Mouse (Mus musculus) C2C12 (cell line): Measurements from ENCODE around the gene Iqck. TPM values are rescaled to one million over a fixed set of nuclear protein-coding genes. Genes with fewer than 3 reads are reported as not detected.

Experiments used
- H3K27me3 ChIP-seq: one replicate; pipeline ENCODE4 v1.6.1; 2011; ENCODE audit not compliant: control insufficient read depth, insufficient read depth, insufficient read length
- H3K36me3 ChIP-seq: one replicate; pipeline ENCODE4 v1.6.1; 2011; ENCODE audit not compliant: control insufficient read depth, insufficient read depth
- H3K4me3 ChIP-seq: one replicate; pipeline ENCODE4 v1.5.1; 2011; ENCODE audit warnings: mild to moderate bottlenecking, control low read depth; ENCODE audit not compliant: poor library complexity, insufficient read depth, severe bottlenecking
- H3K79me2 ChIP-seq: one replicate; pipeline ENCODE4 v1.6.1; 2011; ENCODE audit not compliant: control insufficient read depth, insufficient read depth
- H3K79me3 ChIP-seq: one replicate; pipeline ENCODE4 v1.6.1; 2011; ENCODE audit warnings: low read depth, control low read depth
- H3ac ChIP-seq: one replicate; pipeline ENCODE3; 2011; ENCODE audit warnings: low read depth; ENCODE audit not compliant: control insufficient read depth, insufficient read length
- CEBPB ChIP-seq: IDR thresholded peaks from one replicate; pipeline ENCODE4 v1.6.1; 2011; ENCODE audit warnings: low read depth, mild to moderate bottlenecking, control low read depth, moderate library complexity
- CTCF ChIP-seq: IDR thresholded peaks from one replicate; pipeline ENCODE4 v1.5.1; 2011; ENCODE audit not compliant: control insufficient read depth, insufficient read depth, insufficient read length
- FOSL1 ChIP-seq: IDR thresholded peaks from one replicate; pipeline ENCODE4 v1.8.0; 2011; ENCODE audit warnings: mild to moderate bottlenecking, low read length; ENCODE audit not compliant: poor library complexity, insufficient read depth, severe bottlenecking
- MAX ChIP-seq: IDR thresholded peaks from one replicate; pipeline ENCODE4 v1.6.1; 2011; ENCODE audit warnings: mild to moderate bottlenecking, control low read depth
- MYOD1 ChIP-seq: IDR thresholded peaks from one replicate; pipeline ENCODE4 v1.6.1; 2011; ENCODE audit warnings: low read depth; ENCODE audit not compliant: control insufficient read depth, insufficient read length
- MYOG ChIP-seq: IDR thresholded peaks from one replicate; pipeline ENCODE4 v1.6.1; 2011; ENCODE audit not compliant: control insufficient read depth, insufficient read length; ENCODE audit errors: extremely low read depth
- USF1 ChIP-seq: IDR thresholded peaks from one replicate; pipeline ENCODE4 v1.6.1; 2011; ENCODE audit warnings: low read depth, mild to moderate bottlenecking, control low read depth, moderate library complexity
- polyA plus RNA-seq: library from polyadenylated mRNA; unstranded; fragments of >200 nt; fragmentation: generic; extraction: Trizol; gene quantifications from one replicate; pipeline ENCODE4 v1.2.1, GENCODE M21; 2012; ENCODE audit warnings: missing spikeins

Iqck gene
- polyA plus RNA-seq, 1 experiment = 0.53 TPM

DNA sequence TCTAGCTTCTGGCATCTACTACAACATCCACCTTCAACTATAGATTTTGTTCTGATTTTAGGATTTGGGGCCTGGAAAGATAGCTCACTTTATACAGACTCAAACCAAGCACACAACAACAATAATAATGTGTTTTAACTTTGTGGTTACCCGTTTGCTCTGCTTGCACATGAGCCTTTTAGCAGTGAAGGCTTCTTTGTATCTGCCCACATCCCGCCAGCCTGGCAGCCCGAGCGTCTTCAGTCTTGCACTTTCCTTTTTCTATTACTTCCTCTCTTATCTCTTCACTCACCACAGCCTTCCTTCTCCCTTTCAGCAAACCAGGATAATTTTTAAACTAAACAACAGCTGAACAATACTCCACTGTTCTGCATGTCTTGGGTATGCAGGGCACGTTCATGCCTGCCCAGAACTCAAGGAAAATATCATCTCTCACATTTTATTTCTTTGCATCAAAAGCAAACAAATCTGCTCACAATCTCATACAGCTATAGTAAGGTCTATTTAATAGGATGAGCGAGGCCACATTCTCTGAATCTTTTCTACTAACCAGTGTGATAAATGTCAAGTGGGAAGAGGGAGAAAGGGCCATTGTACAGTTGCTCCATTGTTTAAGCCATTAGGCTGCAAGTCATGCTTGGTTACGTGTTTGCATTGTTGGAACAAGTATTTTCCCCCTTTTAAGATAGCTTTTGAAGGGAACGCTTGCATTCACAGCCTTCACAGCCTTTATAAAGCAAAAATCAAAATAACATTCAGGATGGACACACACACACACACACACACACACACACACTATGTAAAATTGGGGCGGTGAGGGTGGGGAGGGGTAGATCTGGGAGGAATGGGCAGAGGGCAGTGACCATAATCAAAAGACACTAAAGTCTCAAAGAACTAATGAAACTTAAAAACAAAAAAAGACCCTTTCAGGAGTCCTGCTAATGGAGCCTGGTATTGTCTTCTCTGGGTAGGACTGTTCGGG, 40.2 kb downstream of the Iqck start:
- no peak overlapping the region for H3K4me3 ChIP-seq
- H3K36me3 ChIP-seq = no peaks in the 10 kb centered on the region
- TF ChIP-seq CEBPB (no peak), MAX (no peak), FOSL1 (no peak), MYOG (no peak), CTCF (no peak), USF1 (no peak), MYOD1 (no peak)
- H3K79me3 ChIP-seq = no peaks in the 10 kb centered on the region
- H3K79me2 ChIP-seq = no peaks in the 10 kb centered on the region
- no peak overlapping the region for H3ac ChIP-seq
- no peaks in the 10 kb centered on the region for H3K27me3 ChIP-seq

DNA sequence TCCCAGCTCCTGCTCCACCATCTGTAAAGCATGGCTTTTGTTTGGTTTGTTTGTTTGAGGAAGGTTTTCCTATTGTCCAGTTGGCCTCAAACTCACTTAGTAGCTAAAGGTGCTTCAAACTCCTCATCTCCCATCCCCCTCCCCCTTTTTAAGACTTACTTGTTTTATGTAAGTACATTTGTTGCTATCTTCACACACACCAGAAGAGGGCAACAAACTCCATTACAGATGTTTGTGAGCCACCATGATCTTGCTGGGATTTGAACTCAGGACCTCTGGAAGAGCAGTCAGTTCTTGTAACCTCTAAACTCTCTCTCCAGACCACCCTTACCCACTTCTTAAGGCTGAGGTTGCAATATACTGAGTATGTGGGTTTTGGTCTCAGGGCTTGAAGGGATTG, 42.5 kb downstream of the Iqck start:
- TF ChIP-seq FOSL1 = no peak
- no peak overlapping the region for H3ac ChIP-seq
- H3K27me3 ChIP-seq = no peaks in the 10 kb centered on the region
- no peaks in the 10 kb centered on the region for H3K36me3 ChIP-seq
- no peak overlapping the region for H3K4me3 ChIP-seq
- no peaks in the 10 kb centered on the region for H3K79me3 ChIP-seq
- no peaks in the 10 kb centered on the region for H3K79me2 ChIP-seq

- H3K36me3 ChIP-seq = no peaks in the 10 kb centered on the region
- H3K27me3 ChIP-seq = no peaks in the 10 kb centered on the region
- H3ac ChIP-seq = no peak overlapping the region
- H3K79me3 ChIP-seq = no peaks in the 10 kb centered on the region
- no peak overlapping the region for H3K4me3 ChIP-seq
- no peaks in the 10 kb centered on the region for H3K79me2 ChIP-seq
- TF ChIP-seq MYOG = no peak
Measured at GRCm38 (mm10) chr7:118900090-118900489, 44.5 kb downstream of the Iqck start.

DNA sequence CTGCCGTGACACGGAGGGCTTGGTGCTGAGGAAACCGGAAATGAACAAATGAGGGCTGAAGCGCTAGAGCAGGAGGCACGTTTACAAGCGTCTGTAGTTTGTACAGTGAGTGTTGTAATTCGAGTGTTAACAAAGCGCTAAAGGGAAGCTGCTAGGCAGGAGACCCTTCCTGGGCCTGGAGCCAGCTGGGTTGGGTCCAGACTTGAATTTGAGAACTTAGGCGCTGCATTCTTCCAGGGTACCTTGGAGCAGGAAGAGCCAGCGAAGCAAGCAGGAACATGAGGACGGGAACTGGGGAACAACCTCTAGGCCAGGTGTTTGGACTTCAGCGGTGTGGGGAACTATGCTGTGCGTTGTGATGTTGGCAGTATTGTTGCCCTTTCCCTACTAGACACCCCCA, 47.4 kb downstream of the Iqck start:
- no peak for TF ChIP-seq CEBPB
- no peak for TF ChIP-seq MYOD1
- TF ChIP-seq MYOG = no peak
- TF ChIP-seq MAX = no peak
- TF ChIP-seq CTCF = no peak
- no peak for TF ChIP-seq FOSL1
- TF ChIP-seq USF1 = no peak
- H3K79me2 ChIP-seq = no peaks in the 10 kb centered on the region
- H3K36me3 ChIP-seq = no peaks in the 10 kb centered on the region
- H3K79me3 ChIP-seq = no peaks in the 10 kb centered on the region
- H3ac ChIP-seq = no peak overlapping the region
- H3K4me3 ChIP-seq = no peak overlapping the region
- no peaks in the 10 kb centered on the region for H3K27me3 ChIP-seq

DNA sequence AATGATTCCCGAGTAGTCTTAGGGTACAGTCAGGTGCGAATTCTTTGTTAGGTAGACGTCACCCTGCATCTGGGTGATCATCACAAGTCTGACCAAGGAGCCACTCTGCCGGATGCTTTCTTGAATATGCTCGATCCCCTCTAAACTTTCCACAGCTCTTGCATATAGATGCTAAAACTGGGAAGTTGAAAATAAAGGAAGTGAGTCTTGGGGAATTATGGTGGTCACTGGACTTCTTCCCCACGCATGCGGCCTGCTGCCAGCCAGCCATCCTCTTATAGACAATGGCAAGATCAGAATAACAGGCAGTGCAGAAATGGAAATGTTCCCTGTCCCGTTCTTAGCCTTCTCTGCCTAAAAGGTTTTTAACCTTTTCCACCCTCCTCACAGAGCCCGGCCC, 48.3 kb downstream of the Iqck start:
- TF ChIP-seq CEBPB = no peak
- no peaks in the 10 kb centered on the region for H3K27me3 ChIP-seq
- no peaks in the 10 kb centered on the region for H3K79me3 ChIP-seq
- H3K4me3 ChIP-seq = no peak overlapping the region
- no peaks in the 10 kb centered on the region for H3K79me2 ChIP-seq
- H3K36me3 ChIP-seq = no peaks in the 10 kb centered on the region
- no peak overlapping the region for H3ac ChIP-seq

GRCm38 (mm10) chr7:118904530-118904929, 49.0 kb downstream of the Iqck start:
- Histone ChIP-seq H3K79me3 (no peaks in the 10 kb centered on the region), H3K79me2 (no peaks in the 10 kb centered on the region), H3K27me3 (no peaks in the 10 kb centered on the region), H3K4me3 (no peak overlapping the region), H3ac (no peak overlapping the region), H3K36me3 (no peaks in the 10 kb centered on the region)
- no peak for TF ChIP-seq MYOD1
- TF ChIP-seq CTCF = no peak
- no peak for TF ChIP-seq USF1
